Mouse (Mus musculus): ENCODE measurements around the gene Nup133.

- TF ChIP-seq POLR2A (IDR thresholded peaks at IDR 0.05; ENCODE audit: borderline replicate concordance, low read depth, low read length) = no peak
- TF ChIP-seq CTCF (IDR thresholded peaks at IDR 0.05; ENCODE audit: low read depth, low read length) = no peak
Observed at GRCm38 (mm10) chr8:123925671-123926070, 23.4 kb downstream of the Nup133 start.

Data from bone marrow macrophage, adult 2 months (primary cell).